Mouse (Mus musculus): ENCODE data around the gene Acadl.
A peak's percentile ranks its signal among the peaks of the same experiment; 100 is the strongest.

The Acadl gene

DNA sequence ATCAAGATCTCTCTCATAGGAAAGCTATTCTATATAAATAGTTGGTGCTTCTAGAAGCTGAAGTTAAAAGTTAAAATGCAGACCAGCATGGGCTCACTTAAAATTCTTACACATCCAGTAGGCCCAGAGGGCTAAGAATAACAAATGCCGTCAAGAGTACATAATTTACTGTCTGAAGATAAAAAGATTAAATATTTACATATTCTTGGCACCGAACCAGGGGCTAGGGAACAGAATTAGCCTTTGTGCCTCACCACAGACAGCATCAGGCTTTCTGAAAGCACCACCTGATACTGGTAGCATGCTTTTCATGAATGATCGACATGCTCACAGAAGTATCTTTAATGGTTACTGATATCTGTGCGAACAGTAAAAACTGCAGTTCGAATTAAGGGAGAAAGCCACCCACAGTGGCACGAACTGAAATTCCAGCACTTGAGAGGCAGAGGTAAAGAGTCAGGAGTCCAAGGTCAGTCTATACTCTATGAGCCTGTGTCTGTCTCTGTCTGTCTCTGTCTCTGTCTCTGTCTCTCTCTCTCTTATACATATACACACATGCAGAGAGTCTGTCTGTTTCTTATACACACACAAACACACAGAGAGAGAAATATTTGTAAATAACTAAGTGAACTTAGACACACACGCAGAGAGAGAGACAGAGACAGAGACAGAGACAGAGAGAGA, 23.2 kb downstream of the Acadl start:
- no peak for DNase-seq (ENCODE audit: low read depth, low spot score)

- DNase-seq (ENCODE audit: low read depth, low spot score): no peak
Measured at GRCm38 (mm10) chr1:66839135-66839534, 23.9 kb downstream of the Acadl start.

DNA sequence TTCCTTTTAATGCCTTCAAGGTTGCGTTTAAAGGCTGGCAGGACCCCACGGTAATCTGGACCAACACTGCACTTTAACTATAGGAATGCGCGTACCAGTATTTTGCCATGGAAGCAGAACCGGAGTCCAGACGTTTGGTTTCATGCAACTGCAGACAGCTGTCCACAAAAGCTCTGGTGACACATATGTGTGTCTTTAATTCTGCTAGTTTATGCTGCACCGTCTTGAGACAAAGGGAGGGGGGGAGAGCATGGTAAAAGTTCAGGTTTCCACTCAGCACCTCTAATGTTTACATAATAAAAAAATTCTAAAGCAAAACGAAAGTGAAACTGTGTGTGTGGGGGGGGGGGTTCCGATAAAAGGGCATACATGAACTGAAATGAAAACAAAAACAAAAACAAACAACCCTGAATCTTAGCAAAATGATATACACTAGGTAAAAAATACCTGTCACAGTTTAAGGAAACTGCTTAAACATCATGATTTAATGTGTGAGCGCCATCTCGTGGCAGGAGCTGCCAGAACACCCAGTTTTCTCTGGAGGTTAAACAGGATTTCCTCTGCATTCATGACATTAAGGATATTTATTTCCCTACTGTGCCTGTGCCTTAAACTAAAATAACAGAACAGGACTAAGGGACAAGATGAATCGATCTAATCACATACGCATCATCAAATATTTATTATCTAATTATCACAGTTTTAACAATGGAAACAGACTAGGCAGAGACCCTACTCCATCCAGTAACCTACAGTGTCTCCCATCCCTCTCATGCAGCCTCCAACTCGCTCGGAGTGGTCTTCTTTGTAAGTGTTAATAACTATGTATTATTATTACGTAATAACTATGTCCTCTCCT, 24.7 kb downstream of the Acadl start:
- peak; percentile 61 for DNase-seq (ENCODE audit: low read depth, low spot score)

DNA sequence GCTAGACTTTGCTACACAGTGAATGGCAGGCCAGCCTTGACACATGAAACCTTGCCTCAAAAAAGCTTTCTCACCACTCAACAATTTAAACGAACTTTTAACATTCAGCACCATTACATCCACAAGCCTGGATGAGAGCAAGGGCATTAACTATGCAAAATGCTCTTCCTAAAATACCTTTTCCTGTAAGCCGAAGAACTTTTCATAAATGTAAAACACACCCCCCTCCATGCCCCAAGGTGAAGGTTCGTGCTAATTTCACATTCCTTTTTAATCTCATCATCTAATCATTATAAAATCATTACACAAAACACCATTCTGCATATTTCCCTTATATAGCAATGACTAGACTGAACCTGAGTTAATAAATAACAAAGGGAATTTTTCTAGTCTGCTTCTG, 25.9 kb downstream of the Acadl start:
- DNase-seq (ENCODE audit: low read depth, low spot score): no peak

DNA sequence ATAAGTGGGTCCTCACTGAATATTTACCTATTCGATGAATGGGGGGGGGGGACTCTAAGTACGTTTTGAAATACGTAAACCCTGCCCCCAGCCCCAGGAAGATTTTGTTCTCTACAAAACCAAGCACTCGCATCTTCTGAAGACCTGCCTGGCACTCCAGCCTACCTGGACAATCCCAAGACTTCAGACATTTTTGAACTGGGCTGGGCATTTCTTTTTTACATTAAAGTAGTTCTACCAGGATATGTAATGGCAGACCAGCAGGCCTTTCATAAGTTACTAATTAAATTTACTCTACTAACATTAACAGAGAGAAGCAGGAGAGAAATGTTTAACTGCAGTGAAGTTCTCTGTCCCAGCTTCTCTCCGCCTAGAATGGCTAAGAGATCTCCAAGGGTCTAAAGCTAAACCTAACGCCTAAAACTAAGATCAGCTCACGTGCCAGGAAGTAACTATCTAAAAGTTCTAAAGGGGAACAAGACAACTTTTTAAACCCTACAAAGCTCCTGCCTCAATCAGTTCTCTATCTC, 30.4 kb downstream of the Acadl start:
- no peak for DNase-seq (ENCODE audit: low read depth, low spot score)

DNA sequence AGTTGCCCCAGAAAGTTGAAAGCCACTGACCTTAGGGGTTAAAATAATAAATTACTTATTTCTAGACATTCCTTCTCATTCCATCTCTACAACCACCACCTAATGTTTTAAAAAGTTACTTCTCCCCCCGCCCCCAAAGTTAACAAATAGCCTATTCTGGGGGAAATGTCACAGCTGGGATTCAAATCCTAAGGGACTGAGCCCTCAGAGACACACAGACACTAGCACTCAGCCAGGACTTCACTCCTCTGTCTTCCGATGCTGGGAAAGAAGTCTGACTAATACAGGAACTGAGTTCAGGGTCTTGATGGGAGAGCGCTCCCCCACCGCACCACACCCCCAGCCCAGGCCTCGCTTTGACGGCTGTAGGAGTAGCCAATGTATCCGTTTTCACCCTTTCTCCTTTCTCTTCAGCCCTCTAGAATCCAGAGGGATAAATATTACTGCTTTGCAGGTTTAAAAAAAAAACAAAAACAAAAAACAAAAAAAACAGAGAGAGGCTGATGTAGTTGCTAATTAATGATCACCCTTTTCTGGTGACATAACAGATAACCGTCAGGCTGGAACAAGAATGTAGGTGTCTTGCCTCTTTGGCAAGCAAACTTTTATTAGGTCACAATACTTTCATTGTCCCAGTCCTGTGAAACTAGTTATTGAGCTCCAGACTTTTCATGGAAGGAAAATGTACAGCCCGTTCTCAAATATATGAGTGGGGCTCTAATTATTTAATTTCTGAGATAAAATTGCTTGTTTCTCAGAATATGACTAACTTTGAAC, 31.1 kb downstream of the Acadl start:
- DNase-seq (ENCODE audit: low read depth, low spot score): no peak

DNA sequence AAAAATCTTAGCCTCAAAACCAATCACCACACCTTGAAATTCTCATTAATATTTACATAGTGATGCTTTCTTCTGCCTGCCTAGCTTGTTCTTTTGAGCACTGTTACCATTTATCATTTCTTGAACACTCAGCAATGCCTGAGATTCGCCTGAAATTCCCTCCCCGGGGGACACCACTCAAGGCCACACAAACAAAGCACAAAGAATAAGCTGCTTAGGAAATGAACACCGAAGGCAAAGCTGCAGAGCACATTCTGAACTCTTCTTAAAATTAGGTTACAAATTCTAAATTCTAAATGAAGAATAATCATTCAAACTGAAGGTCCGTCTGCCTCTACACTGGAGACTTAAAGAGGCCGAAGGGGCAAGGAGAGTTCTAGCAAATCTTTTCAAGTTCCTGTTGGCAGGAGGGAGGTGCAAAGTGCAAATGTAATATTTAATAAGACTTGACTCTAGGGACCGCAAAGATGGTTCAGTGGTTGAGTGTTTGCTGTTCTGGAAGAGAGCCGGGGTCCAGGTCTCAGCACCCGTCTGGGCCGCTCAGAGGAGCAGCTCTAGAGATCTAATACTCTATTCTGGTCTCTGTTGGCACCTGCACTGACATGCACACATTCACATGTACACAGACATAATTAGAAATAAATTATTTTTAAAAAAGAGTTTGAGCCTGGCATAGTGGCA, 33.5 kb downstream of the Acadl start:
- no peak for DNase-seq (ENCODE audit: low read depth, low spot score)

GRCm38 (mm10) chr1:66821966-66822365, 41.1 kb downstream of the Acadl start:
- no peak for DNase-seq (ENCODE audit: low read depth, low spot score)

- DNase-seq (ENCODE audit: low read depth, low spot score): no peak
Measured at GRCm38 (mm10) chr1:66820241-66820640, 42.8 kb downstream of the Acadl start.

- peak; percentile 37 for DNase-seq (ENCODE audit: low read depth, low spot score)
Measured at GRCm38 (mm10) chr1:66817865-66818315, 45.2 kb downstream of the Acadl start.

DNA sequence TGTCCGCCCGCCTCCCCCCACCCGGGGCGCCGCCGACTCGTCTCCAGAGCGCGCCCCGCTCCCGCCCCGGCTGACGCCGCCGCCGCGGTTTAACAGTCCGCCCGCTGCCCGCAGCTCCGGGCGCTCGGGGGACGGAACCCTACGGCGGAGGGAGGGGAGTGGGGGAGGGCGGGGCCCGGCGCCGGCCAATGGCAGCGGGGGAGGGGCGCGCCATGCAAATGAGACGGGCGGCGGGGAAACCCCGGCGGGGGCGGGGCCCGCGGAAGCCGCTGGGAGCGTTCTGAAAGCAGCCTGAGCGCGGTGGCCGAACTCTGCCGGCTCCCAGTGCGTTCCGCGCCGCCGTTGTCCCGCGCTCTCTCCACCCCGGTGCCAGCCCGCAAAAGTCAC, 45.6 kb downstream of the Acadl start, which contains the start of gene Kansl1l:
Kansl1l (minus strand) TSS at position 110 of the 387 bp plus-strand sequence.
- DNase-seq (ENCODE audit: low read depth, low spot score): peak; percentile 83

- peak; percentile 90 for DNase-seq (ENCODE audit: low read depth, low spot score)
Measured at GRCm38 (mm10) chr1:66816837-66817452, 46.1 kb downstream of the Acadl start.

GRCm38 (mm10) chr1:66815941-66816777, 46.9 kb downstream of the Acadl start:
- DNase-seq (ENCODE audit: low read depth, low spot score): peak; percentile 59

GRCm38 (mm10) chr1:66814756-66815155, 48.3 kb downstream of the Acadl start:
- DNase-seq (ENCODE audit: low read depth, low spot score): no peak

DNA sequence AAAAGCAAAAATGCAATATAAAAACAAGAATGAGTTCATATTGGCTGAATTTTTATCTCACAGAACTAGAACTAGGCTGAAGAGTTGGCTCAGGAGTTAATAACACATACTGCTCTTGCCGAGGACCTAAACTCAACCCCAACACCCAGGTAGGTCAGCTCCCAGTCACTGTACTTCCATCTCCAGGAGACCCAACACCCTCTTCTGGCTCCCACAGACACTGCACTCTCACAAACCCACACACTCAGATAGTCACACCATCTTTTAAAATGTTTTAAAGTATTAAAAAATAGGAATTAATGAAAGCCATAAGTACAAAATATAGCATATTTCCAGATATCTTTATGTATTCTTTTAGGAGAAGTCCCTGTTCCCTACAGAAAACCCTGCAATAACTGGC, 49.9 kb downstream of the Acadl start:
- DNase-seq (ENCODE audit: low read depth, low spot score): no peak

DNA sequence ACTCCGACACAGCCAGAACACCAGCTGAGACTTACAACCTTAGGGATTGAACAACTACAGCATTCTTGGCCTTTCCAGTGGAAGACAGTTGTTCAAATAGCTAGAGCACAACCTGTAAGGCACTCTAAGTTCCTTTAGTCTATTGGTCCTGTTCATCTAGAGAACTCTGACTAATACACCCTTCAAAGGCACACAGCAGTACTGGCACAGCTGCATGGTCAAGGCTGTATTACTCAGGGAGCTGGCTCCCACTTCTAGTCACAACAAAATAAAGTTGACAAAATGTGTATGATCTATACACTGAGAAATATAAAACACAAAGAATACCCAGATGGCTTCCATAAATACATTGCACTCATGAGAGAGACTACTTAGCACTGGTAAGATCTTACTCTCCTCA, 56.3 kb downstream of the Acadl start:
- DNase-seq (ENCODE audit: low read depth, low spot score): no peak

DNA sequence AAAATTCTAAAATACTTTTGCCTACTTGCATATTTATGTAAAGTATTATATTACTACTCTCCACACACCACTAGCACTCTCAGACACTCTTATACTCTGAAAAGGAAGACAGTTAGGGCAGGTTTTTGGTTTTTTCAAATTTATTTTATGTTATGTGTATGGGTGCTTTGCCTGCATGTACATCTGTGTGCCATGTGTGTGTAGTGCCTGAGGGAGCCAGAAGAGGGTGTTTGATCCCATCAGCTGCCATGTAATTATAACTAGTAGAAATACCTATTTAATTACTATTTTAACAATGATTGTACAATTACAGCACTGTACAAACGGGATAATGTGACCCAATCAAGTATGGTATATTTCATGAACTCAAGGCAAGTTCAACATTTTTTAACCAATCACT, 57.7 kb downstream of the Acadl start:
- no peak for DNase-seq (ENCODE audit: low read depth, low spot score)

- DNase-seq (ENCODE audit: low read depth, low spot score): no peak
Measured at GRCm38 (mm10) chr1:66804710-66805109, 58.4 kb downstream of the Acadl start.

GRCm38 (mm10) chr1:66797962-66798361, 65.1 kb downstream of the Acadl start:
- DNase-seq (ENCODE audit: low read depth, low spot score): no peak

Data from forelimb bud, embryonic 11.5 days (tissue).